Mouse (Mus musculus) adrenal gland, adult (tissue): ENCODE data around the gene Rufy4.

ENCODE experiments used
- DNase-seq, 2 experiments: peaks; one replicate each; pipeline ENCODE4 v3.0.0; 2022 to 2023; ENCODE audit warnings: low spot score in 1 of 2; ENCODE audit not compliant: inconsistent age in 2 of 2

Gene Rufy4

DNA sequence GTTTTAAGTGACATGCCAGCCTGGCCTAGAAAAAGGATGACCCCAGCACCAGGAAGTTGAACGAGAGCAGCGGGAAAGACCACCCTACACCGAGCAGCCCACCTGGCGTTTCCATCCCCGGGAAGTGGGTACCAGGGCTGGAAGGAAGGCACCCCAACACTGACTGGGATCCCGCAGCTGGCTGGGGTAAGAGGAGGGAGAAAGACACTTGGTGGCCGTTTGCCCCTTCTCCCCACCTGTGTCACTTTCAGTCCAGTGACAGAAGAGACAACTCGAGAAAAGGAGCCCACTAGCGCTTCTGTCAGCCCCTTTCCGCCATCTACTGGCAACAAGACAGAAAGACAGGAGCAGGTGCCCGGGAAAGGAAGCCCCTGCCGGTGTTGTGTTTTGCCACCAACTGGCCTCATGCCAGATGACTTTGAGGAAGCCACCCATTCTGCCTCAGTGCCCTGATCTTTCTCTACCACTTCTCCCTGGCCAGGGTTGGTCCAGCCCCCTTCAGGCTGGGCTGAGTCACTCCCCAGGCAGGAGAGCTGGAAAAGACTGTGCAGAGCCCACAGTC lies at the start of gene Rufy4:
Rufy4 (plus strand) TSS at position 551 of the 562 bp plus-strand sequence.
- peak; percentile 78 to 91 for DNase-seq

DNA sequence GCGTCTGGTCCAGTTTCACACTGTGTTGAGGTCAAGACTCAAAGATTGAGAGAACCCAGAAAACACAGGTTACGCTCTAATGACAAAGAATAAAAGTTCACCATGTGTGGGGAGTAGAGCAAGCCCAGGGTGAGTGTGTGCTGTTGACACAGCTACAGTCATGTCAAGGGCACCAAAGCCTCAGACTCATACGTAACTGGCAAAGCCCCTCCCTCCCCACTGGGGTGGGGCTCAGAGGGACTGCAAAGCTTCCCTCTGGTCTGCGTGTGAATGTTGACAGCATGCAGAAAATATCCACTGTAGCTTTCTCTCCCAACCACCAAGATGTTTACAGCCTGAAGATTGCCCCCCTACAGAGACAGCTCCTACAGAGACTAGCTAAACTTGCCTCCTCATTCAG lies 49.1 kb upstream of the Rufy4 start:
- peak; percentile 67 to 80 for DNase-seq

DNA sequence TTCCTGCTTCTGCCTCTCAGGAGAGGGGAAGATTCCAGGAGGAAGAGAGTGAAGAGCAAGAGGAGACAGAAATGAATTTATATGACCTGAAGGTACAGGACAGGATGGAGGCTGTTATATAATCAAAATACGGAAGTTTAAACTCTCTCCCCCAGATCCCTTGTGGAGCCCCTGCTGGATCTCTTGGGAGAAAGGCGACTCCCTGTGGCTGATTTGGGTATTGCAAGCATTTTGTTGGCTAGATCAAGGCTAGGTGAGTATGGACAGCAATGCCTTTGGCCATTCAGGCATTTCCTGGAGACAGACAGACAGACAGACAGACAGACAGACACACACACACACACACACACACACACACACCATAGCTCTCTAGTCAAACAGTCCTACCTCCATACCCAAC lies 48.0 kb upstream of the Rufy4 start:
- peak; percentile 89 to 97 for DNase-seq

DNA sequence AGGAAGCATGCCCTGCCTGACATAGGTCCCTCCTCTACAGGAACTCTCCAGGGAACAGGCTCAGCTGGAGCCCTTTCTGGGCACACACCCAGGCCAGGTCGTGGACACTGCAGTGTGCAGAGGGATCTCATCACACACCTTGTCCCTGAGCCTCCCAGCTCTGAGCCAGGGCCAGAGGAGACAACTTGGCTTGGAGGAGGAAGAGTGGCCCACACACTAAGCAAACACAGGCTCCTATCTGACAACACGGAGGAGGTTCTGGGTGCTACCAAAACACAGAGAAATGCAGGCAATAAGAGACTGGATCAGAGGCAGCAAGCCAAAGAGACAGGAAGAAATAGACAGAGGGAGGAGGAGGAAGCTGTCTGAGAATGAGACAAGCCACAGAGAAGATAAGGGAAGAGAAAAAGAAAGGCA lies 43.8 kb upstream of the Rufy4 start:
- no peak for DNase-seq

DNA sequence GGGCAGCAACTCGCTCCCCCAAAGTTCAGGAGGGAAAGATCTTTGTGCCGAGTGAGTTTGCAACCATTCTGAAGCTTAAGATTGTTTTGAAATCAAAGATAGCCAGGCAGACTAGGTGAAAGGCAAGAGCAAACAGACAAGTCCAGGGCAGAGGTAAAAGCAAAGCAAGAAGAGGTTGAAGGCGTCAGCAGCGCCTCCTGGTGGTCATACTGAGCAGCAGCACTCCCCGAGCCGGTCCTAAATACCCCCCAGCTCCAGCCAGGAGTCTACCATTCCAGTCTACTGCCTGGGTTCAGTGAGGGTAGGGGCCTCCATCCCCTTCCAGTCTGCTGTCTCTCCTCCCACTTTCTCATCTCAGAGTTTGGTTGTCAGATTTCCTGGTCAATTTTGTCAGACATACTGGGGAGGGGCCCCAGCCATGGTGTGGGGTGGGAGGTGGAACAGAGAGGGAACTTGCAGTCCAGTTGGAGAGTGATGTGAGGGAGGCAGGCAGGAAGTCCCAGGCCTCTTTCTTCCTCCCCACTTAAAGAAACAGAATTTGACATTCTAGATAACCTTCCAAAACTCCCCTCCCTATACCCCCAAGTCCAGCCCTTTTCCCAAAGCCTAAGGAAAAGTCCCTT lies 42.4 kb upstream of the Rufy4 start:
- peak; percentile 66 to 87 for DNase-seq

DNA sequence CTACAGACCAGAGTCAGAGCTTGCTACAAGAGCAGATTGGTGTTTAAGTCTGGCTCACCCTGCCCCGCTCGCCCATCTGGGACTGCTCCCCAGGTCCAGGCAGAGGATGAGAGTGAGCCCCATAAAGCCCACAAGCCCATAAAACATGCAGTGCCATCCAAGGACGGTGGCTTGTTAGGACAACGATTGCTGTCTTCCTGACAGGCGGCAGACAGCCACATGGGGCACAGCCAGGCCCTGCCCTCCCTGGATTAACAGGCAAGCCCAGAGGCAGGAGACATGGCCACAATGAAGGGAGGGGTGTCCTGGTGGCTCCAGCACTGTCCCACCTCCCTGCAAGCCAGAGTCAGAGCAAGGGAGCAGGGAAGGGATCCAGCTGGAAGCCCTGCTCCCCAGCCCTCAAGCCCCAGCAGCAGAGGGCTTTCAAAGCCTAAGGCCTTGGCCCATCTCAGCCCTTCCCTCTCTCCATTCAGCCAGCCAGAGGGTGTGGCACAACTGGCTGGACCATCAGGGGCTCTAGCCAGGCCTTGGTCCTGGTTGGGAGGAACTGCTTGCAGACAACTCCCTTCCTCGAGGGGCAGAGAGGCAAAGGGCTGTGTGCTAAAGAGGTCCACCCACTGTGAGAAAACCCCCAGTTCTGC lies 41.2 kb upstream of the Rufy4 start:
- peak in 1 of 2 experiments; percentile 78 for DNase-seq

DNA sequence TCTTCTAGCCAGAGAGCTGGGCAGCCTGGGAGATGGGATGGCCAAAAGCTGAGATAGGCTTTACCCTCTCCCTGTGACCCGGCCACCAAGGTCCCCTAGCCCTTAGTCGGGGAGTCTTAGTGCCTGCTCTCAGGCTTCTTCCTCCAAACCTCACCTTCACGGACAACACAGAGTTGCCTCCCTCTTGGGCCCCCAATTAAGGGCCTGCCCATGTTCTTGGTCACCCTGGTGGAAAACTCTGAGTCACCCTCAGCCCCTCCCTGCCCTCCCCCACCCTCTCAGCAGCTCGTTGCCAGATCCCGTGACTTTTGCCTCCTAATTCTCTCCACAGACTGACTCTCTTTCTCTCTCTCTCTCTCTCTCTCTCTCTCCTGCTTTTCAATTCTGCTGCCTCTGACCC lies 40.6 kb upstream of the Rufy4 start:
- DNase-seq: peak in 1 of 2 experiments; percentile 76

DNA sequence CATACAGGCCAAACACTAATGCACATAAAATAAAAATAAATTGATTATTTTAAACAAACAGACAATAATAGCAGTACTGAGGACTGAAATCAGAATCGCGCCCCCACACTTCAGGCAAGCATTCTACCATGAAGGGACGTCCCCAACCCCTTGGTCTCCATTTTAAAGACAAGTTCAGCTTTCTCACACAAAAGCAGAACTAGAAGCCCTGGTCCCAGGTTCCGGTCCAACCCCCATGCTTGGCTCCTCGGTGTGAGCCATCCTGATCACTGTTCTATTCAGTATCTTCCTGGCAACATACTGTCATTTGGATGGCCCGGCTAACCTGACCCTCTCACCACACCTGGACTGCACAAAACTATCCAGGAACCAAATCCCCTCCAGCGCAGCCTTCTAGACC lies 39.8 kb upstream of the Rufy4 start:
- DNase-seq: no peak

DNA sequence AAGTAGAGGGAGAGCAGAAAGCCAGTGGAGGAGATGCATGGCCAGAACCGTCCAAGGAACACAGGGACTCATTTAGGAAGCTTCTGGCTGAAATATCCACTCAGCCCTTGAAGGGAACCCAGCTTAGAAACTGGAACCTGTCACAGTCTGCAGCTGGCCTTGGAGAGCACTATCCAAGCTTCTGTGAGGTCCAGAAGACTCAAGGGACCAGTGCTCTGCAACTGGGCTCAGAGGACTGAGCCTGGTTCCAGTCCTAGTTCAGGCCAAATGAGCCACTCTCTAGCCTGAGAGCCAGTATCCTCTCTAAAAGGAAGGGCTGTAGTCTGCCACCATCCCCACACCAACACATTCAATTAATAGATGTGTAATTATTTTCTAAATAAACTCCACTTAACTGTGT lies 36.8 kb upstream of the Rufy4 start:
- DNase-seq: no peak

DNA sequence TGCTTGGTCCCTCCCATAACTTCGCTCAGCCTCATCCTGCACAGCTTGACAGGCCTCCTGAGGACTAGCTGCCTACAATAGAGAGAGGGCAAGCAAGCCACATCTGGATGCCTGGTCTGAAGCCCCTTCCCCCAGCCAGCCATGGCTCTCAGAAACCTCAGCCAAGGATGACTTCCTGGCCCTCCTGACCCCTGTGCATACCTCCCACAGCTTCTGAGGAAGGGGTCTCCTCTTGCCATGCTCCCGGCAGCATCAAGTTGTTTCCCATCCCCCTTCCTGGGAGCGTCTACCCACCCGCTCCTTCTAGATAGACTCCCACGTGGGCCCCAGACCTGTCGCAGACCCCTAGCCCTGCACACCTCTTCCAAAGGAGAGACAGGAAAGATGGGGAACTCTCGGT lies 35.0 kb upstream of the Rufy4 start:
- no peak for DNase-seq

DNA sequence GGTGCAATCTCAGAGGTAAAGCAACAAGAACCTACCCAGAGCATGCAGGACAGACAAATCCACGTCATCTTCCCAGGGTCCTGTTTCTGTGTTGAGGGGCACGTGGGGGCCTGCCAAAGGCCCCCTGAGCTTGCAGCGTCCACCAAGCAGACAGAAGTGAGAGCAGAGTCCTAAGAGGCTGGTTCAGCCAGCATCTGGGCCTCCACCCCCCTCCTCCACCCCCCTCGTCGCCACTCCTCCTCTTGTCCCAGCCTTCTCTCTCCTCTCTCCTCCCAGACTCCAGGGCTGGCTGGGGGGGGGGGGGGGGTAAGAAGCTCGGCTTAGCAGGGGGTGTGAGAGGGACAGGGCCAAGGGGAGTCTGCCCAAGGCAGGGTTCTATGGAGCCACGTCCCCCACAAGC lies 34.2 kb upstream of the Rufy4 start:
- peak in 1 of 2 experiments; percentile 45 for DNase-seq

DNA sequence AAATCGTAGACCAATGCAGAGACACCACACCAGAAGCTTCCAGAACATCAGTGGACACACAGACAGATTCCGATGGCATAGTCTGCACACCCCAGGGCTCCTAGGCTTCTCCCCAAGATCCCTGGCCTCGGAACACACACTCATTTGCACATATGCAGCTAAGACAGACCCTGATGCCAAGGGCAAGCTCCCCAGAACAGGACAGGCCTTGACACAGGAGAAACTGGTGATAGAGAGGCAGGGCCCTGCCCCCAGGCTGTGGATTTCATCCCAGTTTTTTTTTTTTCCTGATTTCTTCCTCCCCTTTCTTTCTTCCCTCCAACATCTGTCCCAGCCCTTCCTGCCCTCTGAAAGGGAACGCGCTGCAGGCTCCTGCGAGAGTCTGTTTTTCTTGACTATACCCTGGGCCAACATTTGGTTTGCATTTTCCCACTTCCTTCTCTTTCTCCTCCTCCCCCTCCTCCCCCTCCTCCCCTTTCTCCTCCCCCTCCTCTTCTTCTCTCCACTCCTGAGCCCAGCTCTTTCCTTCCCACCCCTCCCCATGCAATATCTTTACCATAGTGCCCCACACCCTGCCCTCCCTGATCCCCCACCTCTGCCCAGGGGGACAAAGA lies 33.6 kb upstream of the Rufy4 start:
- DNase-seq: peak in 1 of 2 experiments; percentile 68

DNA sequence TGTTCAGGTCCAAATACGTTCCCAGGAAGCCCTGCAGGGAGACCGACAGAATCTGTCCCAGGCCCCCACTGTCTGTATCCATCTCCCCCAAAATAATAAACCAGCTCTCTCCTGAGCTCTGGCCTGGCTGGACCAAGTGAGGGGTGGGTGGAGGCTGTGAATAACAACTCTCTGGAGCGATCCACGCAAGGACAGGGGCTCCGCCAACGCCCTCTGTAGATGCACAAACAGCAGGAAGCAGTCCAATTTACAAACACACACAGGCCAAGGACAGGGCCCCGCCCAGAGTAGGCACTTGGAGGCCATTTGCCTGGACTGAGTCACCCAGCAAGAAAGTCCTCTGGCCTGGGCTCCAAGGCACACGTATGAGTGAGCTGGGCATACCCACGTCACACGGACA lies 33.1 kb upstream of the Rufy4 start:
- peak; percentile 90 to 94 for DNase-seq

DNA sequence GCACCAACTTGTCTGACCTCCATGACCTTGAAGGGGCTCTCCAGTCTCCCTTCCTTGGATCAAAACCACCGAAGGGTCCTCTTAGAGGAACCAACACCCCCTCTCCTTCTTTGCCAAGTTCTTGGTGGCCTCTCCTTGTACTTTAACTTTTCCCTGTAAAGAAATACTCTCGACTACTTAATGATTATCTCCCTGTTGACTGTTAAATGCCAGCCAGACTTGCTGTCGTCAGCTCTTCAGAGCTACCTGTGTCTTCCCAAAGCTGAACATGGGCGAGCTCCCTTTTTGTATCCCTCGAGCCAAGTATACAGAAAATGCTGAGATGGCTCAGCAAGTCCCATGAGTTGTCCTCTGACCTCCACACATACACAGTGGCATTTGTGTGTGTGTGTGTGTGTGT lies 31.9 kb upstream of the Rufy4 start:
- DNase-seq: no peak

DNA sequence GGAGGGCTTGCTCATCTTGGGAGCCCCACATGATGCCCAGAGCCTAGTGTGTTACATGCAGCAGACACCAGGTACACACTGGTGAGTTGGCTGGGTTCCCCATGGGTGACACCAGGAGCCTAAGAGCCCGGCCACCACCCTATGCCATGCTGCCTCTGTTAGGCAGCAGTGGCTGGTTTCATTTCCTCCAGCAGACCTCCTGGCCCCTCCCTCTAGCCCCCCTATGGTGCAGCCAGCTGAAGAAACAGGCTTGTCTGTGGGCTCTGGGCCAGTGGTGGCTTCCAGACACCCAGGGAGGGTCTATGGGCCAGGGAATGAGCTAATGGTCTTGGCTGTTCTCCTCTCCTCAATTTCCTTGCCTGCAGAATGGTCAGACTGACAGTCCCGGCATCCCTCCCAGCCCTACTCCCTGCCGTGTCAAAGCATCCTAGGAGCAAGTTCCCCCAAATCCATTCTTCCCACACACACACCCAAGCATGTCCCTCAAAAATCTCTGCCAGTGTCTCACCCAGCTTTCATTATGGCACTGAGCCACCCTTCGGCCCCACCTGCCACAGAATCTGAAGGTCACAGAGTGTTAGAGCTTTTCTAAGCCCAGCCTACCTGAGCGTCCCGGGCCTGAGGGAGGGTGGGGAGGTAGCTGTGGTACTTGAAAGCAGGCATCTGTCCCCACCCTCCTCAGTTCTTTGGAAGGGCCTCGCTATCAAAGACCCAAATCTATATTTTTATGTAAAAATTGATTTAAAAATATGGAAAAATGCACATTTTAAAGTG lies 30.7 kb upstream of the Rufy4 start:
- no peak for DNase-seq

DNA sequence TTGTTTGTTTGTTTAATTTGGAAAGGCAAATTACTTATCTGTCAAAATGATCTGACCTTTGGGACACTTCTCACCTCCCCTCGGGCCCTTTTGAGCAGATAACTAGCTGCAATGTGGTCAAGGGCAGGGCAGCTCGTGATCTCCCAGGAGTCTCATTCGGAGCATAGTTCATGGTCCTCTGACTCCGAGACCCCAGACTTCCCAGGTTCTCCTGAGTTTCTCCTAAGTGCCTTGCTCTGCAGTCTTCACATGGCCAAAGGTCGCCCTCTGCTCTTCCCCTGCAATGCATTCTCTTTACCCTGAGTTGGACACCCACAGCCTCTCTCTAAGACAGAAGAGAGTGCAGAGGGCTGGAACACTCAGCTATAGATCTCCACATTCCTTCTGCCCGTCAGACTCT lies 30.0 kb upstream of the Rufy4 start:
- no peak for DNase-seq

DNA sequence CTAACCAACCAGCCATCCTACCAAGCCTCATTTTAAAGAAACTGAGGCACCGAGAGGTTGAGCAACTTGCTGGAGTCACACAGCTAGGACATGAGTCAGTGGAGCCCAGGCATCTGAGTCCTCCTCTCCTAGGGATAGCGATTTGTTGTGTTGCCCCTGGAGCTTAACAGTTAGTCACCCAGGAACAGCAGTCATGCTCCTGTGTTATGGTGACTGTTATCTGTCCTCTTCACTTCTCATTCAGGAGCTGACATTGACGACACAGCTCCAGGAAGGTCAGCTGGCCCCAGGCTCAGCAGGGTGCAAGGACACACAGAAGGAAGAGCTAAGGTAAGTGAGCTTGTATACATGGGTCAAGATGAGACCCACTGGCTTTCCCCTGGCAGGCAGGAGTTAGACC lies 29.6 kb upstream of the Rufy4 start:
- peak in 1 of 2 experiments; percentile 81 for DNase-seq

DNA sequence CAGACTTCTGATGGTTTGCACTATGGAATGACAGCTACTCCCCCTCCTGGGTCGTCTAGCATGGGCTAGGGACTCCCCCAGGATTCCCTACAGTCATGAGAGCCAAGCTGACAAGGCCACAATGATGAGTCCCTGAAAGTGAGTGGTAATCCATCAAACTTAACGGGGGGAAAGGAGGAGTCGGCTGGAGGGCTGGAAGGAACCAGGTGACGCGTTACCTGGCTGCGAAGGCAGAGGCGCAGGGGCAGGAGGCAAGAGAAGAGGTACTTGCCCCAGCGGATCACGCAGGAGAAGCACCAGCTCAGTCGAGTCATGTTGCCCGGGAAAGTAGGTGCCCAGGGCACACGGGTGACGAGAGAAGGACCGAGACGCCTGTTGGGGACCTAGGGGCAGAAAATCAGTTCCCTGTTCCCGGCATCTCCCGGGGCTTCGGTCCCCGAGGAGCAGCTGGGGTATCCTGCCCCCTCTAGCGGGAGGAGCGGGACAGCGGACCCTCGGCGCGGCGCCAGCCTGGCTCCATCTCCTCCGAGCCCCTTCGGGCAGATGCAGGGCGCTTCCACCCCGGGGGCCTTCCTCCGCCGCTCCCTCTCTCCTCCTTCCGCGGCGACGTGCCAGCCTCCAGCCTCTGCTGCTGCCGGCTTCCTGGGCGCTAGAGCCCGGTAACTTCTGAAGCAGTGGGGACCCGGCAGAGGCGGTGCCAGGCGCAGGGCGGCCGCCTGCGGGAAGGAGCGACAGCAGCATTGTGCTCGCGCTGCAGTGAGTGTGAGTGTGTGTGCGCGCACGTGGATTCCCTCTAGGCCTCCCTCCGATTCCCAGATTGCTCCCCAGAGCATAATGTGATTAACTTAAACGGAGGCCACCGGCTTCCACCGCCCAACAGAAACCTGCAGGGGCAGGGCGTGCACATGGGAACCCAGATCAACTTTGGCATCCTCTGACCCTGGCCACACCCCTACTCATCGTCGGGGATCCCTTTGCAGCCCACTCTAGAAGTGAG lies 27.0 kb upstream of the Rufy4 start:
- peak; percentile 66 to 82 for DNase-seq

DNA sequence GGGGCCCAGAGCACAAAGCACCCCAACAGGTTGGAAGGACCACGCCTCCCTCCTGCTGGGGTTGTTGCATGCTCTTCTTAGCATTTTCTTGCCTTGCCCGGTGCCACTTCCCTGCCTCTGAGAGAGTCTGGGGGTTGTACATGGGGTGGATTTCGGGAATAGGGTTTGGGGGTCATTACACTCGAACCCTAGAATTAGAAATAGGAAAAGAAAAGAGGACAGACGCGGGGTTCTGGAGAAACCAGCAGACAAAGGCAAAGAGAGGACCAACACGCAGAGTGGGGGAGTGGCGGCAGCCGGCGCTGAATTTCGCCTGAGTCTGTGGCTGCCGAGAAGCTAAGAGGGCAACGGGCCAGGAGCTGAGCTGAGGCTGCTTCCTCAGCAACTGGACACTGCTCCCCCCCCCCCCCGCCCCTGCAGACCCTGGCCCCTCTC lies 26.3 kb upstream of the Rufy4 start:
- DNase-seq: no peak
